Mouse (Mus musculus): ENCODE data around the gene Rftn1. TPM values are rescaled to one million over a fixed set of nuclear protein-coding genes. Genes with fewer than 3 reads are reported as not detected.

Rftn1 gene
- polyA plus RNA-seq, 1 experiment = 16.8 TPM

- Histone ChIP-seq H3K4me3 (replicated peaks; ENCODE audit: insufficient read depth, low read depth, low read length) (no peak overlapping the region), H3K4me1 (ENCODE audit: control insufficient read depth, insufficient read depth, low read length) (peaks cover 4% of the 10 kb centered on the region; the same call in 1 of the 2 replicates), H3K27me3 (ENCODE audit: control insufficient read depth, insufficient read depth, low read length) (no peaks in the 10 kb centered on the region; the same call in 1 of the 2 replicates), H3K27ac (ENCODE audit: insufficient read depth, low read length) (no peak overlapping the region)
- TF ChIP-seq POLR2A (IDR thresholded peaks at IDR 0.05; ENCODE audit: borderline replicate concordance, insufficient read depth, low read length) (no peak), CTCF (IDR thresholded peaks at IDR 0.05; ENCODE audit: borderline replicate concordance, insufficient read depth, low read depth, low read length) (no peak)
- no peak for DNase-seq
- 45% methylated on average over 16 of the region's 16 CpGs for WGBS
These were observed 39.9 kb downstream of the Rftn1 start for GRCm38 (mm10) chr17:50150416-50151207.

GRCm38 (mm10) chr17:50149690-50150210 lies 40.7 kb downstream of the Rftn1 start:
- H3K4me3 ChIP-seq (replicated peaks; ENCODE audit: insufficient read depth, low read depth, low read length) = no peak overlapping the region
- DNase-seq = no peak
- 69% methylated on average over 14 of the region's 14 CpGs for WGBS
- H3K27me3 ChIP-seq (ENCODE audit: control insufficient read depth, insufficient read depth, low read length) = no peaks in the 10 kb centered on the region; the same call in 1 of the 2 replicates
- no peak overlapping the region for H3K27ac ChIP-seq (ENCODE audit: insufficient read depth, low read length)
- no peak for TF ChIP-seq POLR2A (IDR thresholded peaks at IDR 0.05; ENCODE audit: borderline replicate concordance, insufficient read depth, low read length)
- TF ChIP-seq CTCF (IDR thresholded peaks at IDR 0.05; ENCODE audit: borderline replicate concordance, insufficient read depth, low read depth, low read length) = no peak
- H3K4me1 ChIP-seq (ENCODE audit: control insufficient read depth, insufficient read depth, low read length) = peaks cover 4% of the 10 kb centered on the region; the same call in 1 of the 2 replicates

- H3K27ac ChIP-seq (ENCODE audit: insufficient read depth, low read length) = no peak overlapping the region
- 93% methylated on average over 12 of the region's 12 CpGs for WGBS
- DNase-seq = no peak
- no peak for TF ChIP-seq POLR2A (IDR thresholded peaks at IDR 0.05; ENCODE audit: borderline replicate concordance, insufficient read depth, low read length)
- no peak for TF ChIP-seq CTCF (IDR thresholded peaks at IDR 0.05; ENCODE audit: borderline replicate concordance, insufficient read depth, low read depth, low read length)
- H3K4me1 ChIP-seq (ENCODE audit: control insufficient read depth, insufficient read depth, low read length) = peaks cover 4% of the 10 kb centered on the region; the same call in 1 of the 2 replicates
- no peaks in the 10 kb centered on the region; the same call in 1 of the 2 replicates for H3K27me3 ChIP-seq (ENCODE audit: control insufficient read depth, insufficient read depth, low read length)
- H3K4me3 ChIP-seq (replicated peaks; ENCODE audit: insufficient read depth, low read depth, low read length) = no peak overlapping the region
These were observed 42.5 kb downstream of the Rftn1 start for GRCm38 (mm10) chr17:50147831-50148587.

- no peak for DNase-seq
- WGBS = 58% methylated on average over 10 of the region's 10 CpGs
- Histone ChIP-seq H3K27ac (ENCODE audit: insufficient read depth, low read length) (no peak overlapping the region), H3K4me1 (ENCODE audit: control insufficient read depth, insufficient read depth, low read length) (no peaks in the 10 kb centered on the region), H3K27me3 (ENCODE audit: control insufficient read depth, insufficient read depth, low read length) (no peaks in the 10 kb centered on the region), H3K4me3 (replicated peaks; ENCODE audit: insufficient read depth, low read depth, low read length) (no peak overlapping the region)
- TF ChIP-seq POLR2A (IDR thresholded peaks at IDR 0.05; ENCODE audit: borderline replicate concordance, insufficient read depth, low read length) (no peak), CTCF (IDR thresholded peaks at IDR 0.05; ENCODE audit: borderline replicate concordance, insufficient read depth, low read depth, low read length) (no peak)
These were observed 47.1 kb downstream of the Rftn1 start for GRCm38 (mm10) chr17:50143354-50143753.

- Histone ChIP-seq H3K4me1 (ENCODE audit: control insufficient read depth, insufficient read depth, low read length) (no peaks in the 10 kb centered on the region), H3K4me3 (replicated peaks; ENCODE audit: insufficient read depth, low read depth, low read length) (no peak overlapping the region), H3K27ac (ENCODE audit: insufficient read depth, low read length) (no peak overlapping the region), H3K27me3 (ENCODE audit: control insufficient read depth, insufficient read depth, low read length) (no peaks in the 10 kb centered on the region)
- TF ChIP-seq CTCF (IDR thresholded peaks at IDR 0.05; ENCODE audit: borderline replicate concordance, insufficient read depth, low read depth, low read length) = no peak
- no peak for TF ChIP-seq POLR2A (IDR thresholded peaks at IDR 0.05; ENCODE audit: borderline replicate concordance, insufficient read depth, low read length)
- DNase-seq = no peak
- WGBS = 84% methylated on average over 8 of the region's 8 CpGs
These were observed 47.9 kb downstream of the Rftn1 start for GRCm38 (mm10) chr17:50142553-50142952.

GRCm38 (mm10) chr17:50142151-50142550 lies 48.3 kb downstream of the Rftn1 start:
- TF ChIP-seq POLR2A (IDR thresholded peaks at IDR 0.05; ENCODE audit: borderline replicate concordance, insufficient read depth, low read length) = no peak
- TF ChIP-seq CTCF (IDR thresholded peaks at IDR 0.05; ENCODE audit: borderline replicate concordance, insufficient read depth, low read depth, low read length) = no peak
- H3K4me1 ChIP-seq (ENCODE audit: control insufficient read depth, insufficient read depth, low read length) = no peaks in the 10 kb centered on the region
- H3K4me3 ChIP-seq (replicated peaks; ENCODE audit: insufficient read depth, low read depth, low read length) = no peak overlapping the region
- no peaks in the 10 kb centered on the region for H3K27me3 ChIP-seq (ENCODE audit: control insufficient read depth, insufficient read depth, low read length)
- no peak overlapping the region for H3K27ac ChIP-seq (ENCODE audit: insufficient read depth, low read length)
- WGBS = 94% methylated on average over 7 of the region's 7 CpGs
- no peak for DNase-seq

- 69% methylated on average over 9 of the region's 9 CpGs for WGBS
- DNase-seq = no peak
- Histone ChIP-seq H3K4me1 (ENCODE audit: control insufficient read depth, insufficient read depth, low read length) (no peaks in the 10 kb centered on the region), H3K4me3 (replicated peaks; ENCODE audit: insufficient read depth, low read depth, low read length) (no peak overlapping the region), H3K27ac (ENCODE audit: insufficient read depth, low read length) (no peak overlapping the region), H3K27me3 (ENCODE audit: control insufficient read depth, insufficient read depth, low read length) (no peaks in the 10 kb centered on the region)
- no peak for TF ChIP-seq CTCF (IDR thresholded peaks at IDR 0.05; ENCODE audit: borderline replicate concordance, insufficient read depth, low read depth, low read length)
- TF ChIP-seq POLR2A (IDR thresholded peaks at IDR 0.05; ENCODE audit: borderline replicate concordance, insufficient read depth, low read length) = no peak
These were observed 54.4 kb downstream of the Rftn1 start for GRCm38 (mm10) chr17:50136060-50136459.
